Mouse (Mus musculus): ENCODE measurements around the gene Gm28036. TPM values are rescaled to one million over a fixed set of nuclear protein-coding genes. Genes with fewer than 3 reads are reported as not detected.
A peak's percentile ranks its signal among the peaks of the same experiment; 100 is the strongest.

Gene Gm28036
- polyA plus RNA-seq, 1 experiment from 2014 or later = 10.4 TPM

- Histone ChIP-seq H3K9ac (no peak overlapping the region), H3K36me3 (peaks cover 44% of the 10 kb centered on the region), H3K4me3 (no peak overlapping the region), H3K27ac (replicated peaks) (peak overlapping the region; percentile 24; the same call in 1 of the 2 replicates), H3K4me1 (peaks cover 43% of the 10 kb centered on the region), H3K4me2 (no peak overlapping the region), H3K9me3 (no peaks in the 10 kb centered on the region), H3K27me3 (replicated peaks) (no peaks in the 10 kb centered on the region)
- 34% methylated on average over 4 of the region's 4 CpGs for WGBS
- ATAC-seq (ENCODE audit: extremely low read depth, insufficient number of reproducible peaks, low FRiP score, low TSS enrichment) = no peak
Measured at GRCm38 (mm10) chr2:156079674-156080073, 47.2 kb downstream of the Gm28036 start.

GRCm38 (mm10) chr2:156079183-156079560, 47.7 kb downstream of the Gm28036 start:
- Histone ChIP-seq H3K36me3 (peaks cover 49% of the 10 kb centered on the region), H3K27me3 (replicated peaks) (no peaks in the 10 kb centered on the region), H3K4me3 (no peak overlapping the region), H3K27ac (replicated peaks) (peak overlapping the region; percentile 24; the same call in 1 of the 2 replicates), H3K9me3 (no peaks in the 10 kb centered on the region), H3K4me2 (no peak overlapping the region), H3K9ac (no peak overlapping the region), H3K4me1 (peaks cover 43% of the 10 kb centered on the region)
- ATAC-seq (ENCODE audit: extremely low read depth, insufficient number of reproducible peaks, low FRiP score, low TSS enrichment) = no peak
- 74% methylated on average over 8 of the region's 8 CpGs for WGBS

DNA sequence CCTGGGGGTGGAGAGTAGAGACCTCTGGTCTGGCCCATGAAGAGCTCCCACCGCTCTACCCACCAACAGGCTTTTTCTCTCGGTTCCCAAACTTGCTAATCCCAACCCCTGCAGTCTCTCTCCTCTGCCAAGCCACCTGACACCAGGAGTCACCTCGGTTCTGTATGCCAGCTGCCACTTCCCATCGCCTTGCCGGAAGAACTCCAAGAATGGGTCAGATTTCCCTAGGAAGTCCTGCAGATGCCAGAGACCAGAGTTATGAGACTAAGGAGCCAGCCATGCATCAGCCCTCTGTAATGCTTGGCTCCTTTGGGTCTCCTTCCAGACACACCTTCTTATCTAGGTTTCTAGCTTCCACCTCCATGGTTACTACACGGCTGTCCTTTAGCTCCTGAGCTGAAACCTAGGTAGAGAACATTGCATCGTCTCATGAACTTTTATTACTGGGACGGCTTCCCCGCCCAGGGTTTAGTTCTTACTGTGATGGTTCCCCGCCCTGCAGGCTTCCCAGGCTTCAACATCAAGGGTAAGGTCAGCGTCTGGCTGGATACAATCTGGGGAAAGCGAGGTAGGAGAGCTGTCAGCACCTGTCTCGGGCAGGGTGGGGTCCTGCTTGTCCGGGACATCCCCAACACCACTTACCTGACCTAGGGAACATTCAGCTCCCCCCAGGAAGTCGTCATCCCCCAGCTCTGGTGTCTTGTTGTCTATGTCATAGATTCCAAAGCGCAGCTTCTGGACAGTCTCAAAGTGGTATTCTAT, 48.3 kb downstream of the Gm28036 start:
- Histone ChIP-seq H3K9ac (no peak overlapping the region), H3K4me2 (no peak overlapping the region), H3K4me1 (peaks cover 43% of the 10 kb centered on the region), H3K4me3 (no peak overlapping the region), H3K27me3 (replicated peaks) (no peaks in the 10 kb centered on the region), H3K36me3 (peaks cover 55% of the 10 kb centered on the region), H3K9me3 (no peaks in the 10 kb centered on the region), H3K27ac (replicated peaks) (no peak overlapping the region)
- WGBS = 86% methylated on average over 16 of the region's 16 CpGs
- ATAC-seq (ENCODE audit: extremely low read depth, insufficient number of reproducible peaks, low FRiP score, low TSS enrichment) = no peak

GRCm38 (mm10) chr2:156077461-156077860, 49.4 kb downstream of the Gm28036 start:
- H3K27me3 ChIP-seq (replicated peaks) = no peaks in the 10 kb centered on the region
- 84% methylated on average over 7 of the region's 7 CpGs for WGBS
- H3K4me1 ChIP-seq = peaks cover 33% of the 10 kb centered on the region
- no peak overlapping the region for H3K27ac ChIP-seq (replicated peaks)
- H3K4me2 ChIP-seq = no peak overlapping the region
- peaks cover 66% of the 10 kb centered on the region for H3K36me3 ChIP-seq
- H3K9ac ChIP-seq = no peak overlapping the region
- H3K9me3 ChIP-seq = no peaks in the 10 kb centered on the region
- no peak for ATAC-seq (ENCODE audit: extremely low read depth, insufficient number of reproducible peaks, low FRiP score, low TSS enrichment)
- no peak overlapping the region for H3K4me3 ChIP-seq

DNA sequence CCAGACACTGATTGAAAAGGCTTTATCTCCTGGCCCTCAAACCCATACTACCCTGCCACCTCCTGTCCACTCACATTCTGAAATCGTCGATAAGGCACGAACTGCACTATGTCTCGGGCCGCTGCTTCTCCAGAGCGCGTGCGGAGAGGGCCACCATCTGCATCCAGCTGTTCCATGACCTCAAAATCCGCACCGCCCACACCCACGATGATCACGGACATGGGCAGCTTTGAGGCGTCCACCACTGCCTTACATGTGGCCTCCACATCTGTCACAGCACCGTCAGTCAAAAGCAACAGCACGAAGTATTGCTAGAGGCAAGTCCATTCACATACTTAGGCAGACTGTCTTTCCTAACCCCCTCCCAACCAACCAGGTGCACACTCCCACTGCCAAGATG, 53.2 kb downstream of the Gm28036 start:
- peaks cover 99% of the 10 kb centered on the region for H3K36me3 ChIP-seq
- H3K4me1 ChIP-seq = no peaks in the 10 kb centered on the region
- no peak overlapping the region for H3K9ac ChIP-seq
- ATAC-seq (ENCODE audit: extremely low read depth, insufficient number of reproducible peaks, low FRiP score, low TSS enrichment) = no peak
- H3K9me3 ChIP-seq = no peaks in the 10 kb centered on the region
- no peak overlapping the region for H3K4me3 ChIP-seq
- H3K27ac ChIP-seq (replicated peaks) = no peak overlapping the region
- no peaks in the 10 kb centered on the region for H3K27me3 ChIP-seq (replicated peaks)
- WGBS = 91% methylated on average over 15 of the region's 15 CpGs
- no peak overlapping the region for H3K4me2 ChIP-seq

- Histone ChIP-seq H3K36me3 (peaks cover 83% of the 10 kb centered on the region), H3K4me1 (peaks cover 4% of the 10 kb centered on the region), H3K27me3 (replicated peaks) (no peaks in the 10 kb centered on the region), H3K27ac (replicated peaks) (no peak overlapping the region), H3K9ac (no peak overlapping the region), H3K9me3 (no peaks in the 10 kb centered on the region), H3K4me3 (no peak overlapping the region), H3K4me2 (no peak overlapping the region)
- WGBS = 95% methylated on average over 10 of the region's 10 CpGs
- ATAC-seq (ENCODE audit: extremely low read depth, insufficient number of reproducible peaks, low FRiP score, low TSS enrichment) = no peak
Measured at GRCm38 (mm10) chr2:156071236-156071635, 55.7 kb downstream of the Gm28036 start.

- Histone ChIP-seq H3K4me2 (no peak overlapping the region), H3K9ac (no peak overlapping the region), H3K27me3 (replicated peaks) (no peaks in the 10 kb centered on the region), H3K4me3 (no peak overlapping the region), H3K9me3 (no peaks in the 10 kb centered on the region), H3K36me3 (peaks cover 50% of the 10 kb centered on the region), H3K4me1 (peaks cover 13% of the 10 kb centered on the region), H3K27ac (replicated peaks) (no peak overlapping the region)
- WGBS = 86% methylated on average over 10 of the region's 10 CpGs
- ATAC-seq (ENCODE audit: extremely low read depth, insufficient number of reproducible peaks, low FRiP score, low TSS enrichment) = no peak
Measured at GRCm38 (mm10) chr2:156067916-156068315, 59.0 kb downstream of the Gm28036 start.

- 33% methylated on average over 10 of the region's 10 CpGs for WGBS
Measured at GRCm38 (mm10) chr2:156066126-156066525, 60.8 kb downstream of the Gm28036 start.

DNA sequence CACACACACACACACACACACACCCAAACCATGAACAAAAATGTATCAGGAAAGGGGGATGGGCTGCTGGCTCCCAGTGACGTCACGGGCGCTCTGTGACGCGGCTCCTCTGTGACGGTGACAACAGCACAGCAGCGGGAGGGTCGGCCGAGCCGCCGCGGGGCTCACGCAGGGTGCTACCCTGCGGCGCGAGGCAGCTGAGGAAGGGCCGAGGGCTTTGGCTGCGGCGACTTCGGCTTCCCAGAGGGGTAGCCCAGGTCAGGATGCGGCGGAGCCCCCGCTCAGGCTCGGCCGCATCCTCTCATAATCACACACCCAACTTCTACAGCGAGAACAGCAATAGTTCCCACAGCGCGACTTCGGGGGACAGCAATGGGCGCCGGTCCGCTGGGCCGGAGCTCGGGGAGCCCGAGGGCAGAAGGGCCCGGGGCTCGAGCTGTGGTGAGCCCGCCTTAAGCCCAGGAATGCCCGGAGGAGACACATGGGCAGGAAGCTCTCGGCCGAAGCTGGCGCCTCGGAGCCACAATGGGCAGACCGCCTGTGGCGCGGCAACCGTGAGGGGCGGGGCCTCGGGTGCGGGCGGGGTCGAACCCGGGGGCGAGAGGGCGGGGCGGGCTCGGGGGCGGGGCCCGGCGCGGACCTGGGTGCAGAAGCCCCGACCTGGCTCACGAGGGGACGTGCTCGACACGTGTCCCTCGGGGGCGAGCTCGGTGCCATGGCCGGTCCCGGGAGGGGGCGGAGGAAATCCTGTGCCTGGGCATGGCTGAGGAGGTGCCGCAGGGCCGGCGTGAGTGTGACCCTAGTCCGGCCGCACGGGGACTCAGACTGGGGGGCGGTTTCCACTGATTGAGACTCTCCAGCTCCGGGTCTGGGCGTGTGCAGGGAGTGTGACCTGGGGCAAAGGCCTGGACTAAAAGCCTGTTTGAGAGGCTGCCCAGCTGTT, 61.5 kb downstream of the Gm28036 start, which contains the start of gene Spag4:
Spag4 (plus strand) TSS at position 77 of the 943 bp plus-strand sequence.
- Histone ChIP-seq H3K9ac (peak within 1 kb of the TSS; percentile 86), H3K27me3 (replicated peaks) (no peaks in the 10 kb centered on the region), H3K36me3 (peaks cover 25% of the 10 kb centered on the region), H3K4me2 (peak within 1 kb of the TSS; percentile 95), H3K9me3 (no peaks in the 10 kb centered on the region), H3K4me3 (peak within 1 kb of the TSS; percentile 74), H3K27ac (replicated peaks) (peak within 1 kb of the TSS; percentile 78), H3K4me1 (peaks cover 13% of the 10 kb centered on the region)
- peak; percentile 79 for ATAC-seq (ENCODE audit: extremely low read depth, insufficient number of reproducible peaks, low FRiP score, low TSS enrichment)
- under 1% methylated on average over 78 of the region's 81 CpGs for WGBS

More at GRCm38 (mm10) chr2:156066126-156066525, 60.8 kb downstream of the Gm28036 start:
- Histone ChIP-seq H3K4me2 (peak overlapping the region; percentile 95), H3K4me1 (peaks cover 13% of the 10 kb centered on the region), H3K27me3 (replicated peaks) (no peaks in the 10 kb centered on the region), H3K27ac (replicated peaks) (no peak overlapping the region), H3K36me3 (peaks cover 33% of the 10 kb centered on the region), H3K4me3 (peak overlapping the region; percentile 74), H3K9me3 (no peaks in the 10 kb centered on the region), H3K9ac (peak overlapping the region; percentile 86)
- ATAC-seq (ENCODE audit: extremely low read depth, insufficient number of reproducible peaks, low FRiP score, low TSS enrichment) = 0 out of 2 replicates have a peak, but pooled peaks have one; percentile 7

GRCm38 (mm10) chr2:156052816-156053215, 74.1 kb downstream of the Gm28036 start, which contains the start of gene Fer1l4:
TSS of gene Fer1l4 (minus strand) at chr2:156052947.
- 78% methylated on average over 9 of the region's 9 CpGs for WGBS
- Histone ChIP-seq H3K4me2 (no peak within 1 kb of the TSS), H3K36me3 (no peaks in the 10 kb centered on the region), H3K27ac (replicated peaks) (no peak within 1 kb of the TSS), H3K4me1 (no peaks in the 10 kb centered on the region; the same call in 1 of the 2 replicates), H3K4me3 (no peak within 1 kb of the TSS), H3K9ac (no peak within 1 kb of the TSS), H3K27me3 (replicated peaks) (peaks cover 38% of the 10 kb centered on the region), H3K9me3 (no peaks in the 10 kb centered on the region)
- no peak for ATAC-seq (ENCODE audit: extremely low read depth, insufficient number of reproducible peaks, low FRiP score, low TSS enrichment)

- Histone ChIP-seq H3K9me3 (no peaks in the 10 kb centered on the region), H3K27me3 (replicated peaks) (peaks cover 65% of the 10 kb centered on the region), H3K27ac (replicated peaks) (no peak overlapping the region), H3K4me3 (peak overlapping the region; percentile 8; the same call in 1 of the 2 replicates), H3K4me2 (peak overlapping the region; percentile 48), H3K4me1 (no peaks in the 10 kb centered on the region; the same call in 1 of the 2 replicates), H3K36me3 (no peaks in the 10 kb centered on the region), H3K9ac (no peak overlapping the region)
- 5% methylated on average over 19 of the region's 19 CpGs for WGBS
- no peak for ATAC-seq (ENCODE audit: extremely low read depth, insufficient number of reproducible peaks, low FRiP score, low TSS enrichment)
Measured at GRCm38 (mm10) chr2:156047929-156048328, 79.0 kb downstream of the Gm28036 start.

All from heart, embryonic 13.5 days (tissue).